Mouse (Mus musculus): Measurements from ENCODE around the gene Ctxn2.
"Not testable (repeated sequence)": the region's sequence is repeated elsewhere in the genome, so short reads cannot be mapped to it uniquely, and the experiment has no call there.

The Ctxn2 gene

DNA sequence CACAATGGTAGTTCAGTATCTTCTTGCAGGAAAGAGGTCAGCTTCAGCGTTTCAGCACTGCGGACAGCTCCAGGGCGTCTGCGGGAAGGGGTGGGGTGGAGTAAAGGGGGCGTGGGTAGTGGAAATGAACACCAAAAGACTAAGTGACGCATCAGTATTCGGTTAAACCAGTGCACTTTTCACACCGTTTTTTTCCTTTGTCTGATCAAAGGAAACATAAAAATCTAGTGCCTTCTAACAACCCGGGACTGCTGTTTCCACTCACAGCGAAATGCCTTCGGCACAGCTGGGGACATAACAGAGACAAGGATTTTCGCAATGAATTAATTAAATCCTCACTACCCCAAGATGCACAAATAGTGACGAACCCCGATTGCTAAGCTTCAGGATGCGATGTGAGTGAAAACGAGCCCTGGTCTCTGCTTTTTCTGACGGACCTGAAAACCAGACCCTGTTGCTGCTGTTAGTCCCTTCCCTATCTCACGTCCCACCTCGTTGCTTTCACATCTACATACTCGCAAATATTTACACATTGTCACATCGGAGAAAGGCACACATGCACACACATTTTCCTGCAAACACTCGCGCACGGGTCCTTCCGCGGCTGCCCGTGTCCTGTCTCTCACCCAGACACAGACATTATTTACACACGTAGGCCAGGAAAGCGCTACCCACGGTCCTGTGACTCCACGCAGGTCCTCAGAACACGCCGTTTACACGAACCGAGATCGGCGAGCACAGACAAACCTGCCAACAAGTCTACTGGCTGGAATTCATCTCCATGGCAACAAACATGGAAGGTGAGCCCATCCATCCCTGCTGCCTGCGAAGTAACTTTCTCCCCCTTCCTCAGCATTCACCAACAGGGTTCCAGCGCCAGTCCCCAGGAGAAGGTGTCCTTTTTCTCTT, at the start of gene Ctxn2:
Ctxn2 (plus strand) TSS at position 790 of the 909 bp plus-strand sequence.
- peak; percentile 57 for DNase-seq (ENCODE audit: low spot score)

DNA sequence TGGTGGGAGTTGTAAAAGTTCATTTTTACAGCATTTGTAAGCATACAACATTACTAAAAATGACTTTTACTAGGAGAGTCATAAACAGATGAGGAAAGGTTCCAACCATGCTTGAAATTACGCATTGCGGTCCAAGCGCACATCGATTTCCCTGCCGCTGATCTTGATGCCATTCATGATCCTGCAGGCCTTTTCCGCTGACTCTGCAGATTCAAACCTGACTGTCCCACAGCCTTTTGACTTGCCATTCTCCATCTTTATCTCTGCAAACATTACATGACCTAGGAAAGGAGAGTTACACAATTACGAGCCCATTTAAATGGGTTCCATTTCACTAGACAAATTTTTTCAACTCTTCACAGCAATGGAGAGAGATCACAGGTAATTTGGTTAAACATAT, 47.7 kb upstream of the Ctxn2 start:
- DNase-seq (ENCODE audit: low spot score): no peak

GRCm38 (mm10) chr2:125092123-125092522, 44.4 kb upstream of the Ctxn2 start:
- not testable (repeated sequence) for DNase-seq (ENCODE audit: low spot score)

DNA sequence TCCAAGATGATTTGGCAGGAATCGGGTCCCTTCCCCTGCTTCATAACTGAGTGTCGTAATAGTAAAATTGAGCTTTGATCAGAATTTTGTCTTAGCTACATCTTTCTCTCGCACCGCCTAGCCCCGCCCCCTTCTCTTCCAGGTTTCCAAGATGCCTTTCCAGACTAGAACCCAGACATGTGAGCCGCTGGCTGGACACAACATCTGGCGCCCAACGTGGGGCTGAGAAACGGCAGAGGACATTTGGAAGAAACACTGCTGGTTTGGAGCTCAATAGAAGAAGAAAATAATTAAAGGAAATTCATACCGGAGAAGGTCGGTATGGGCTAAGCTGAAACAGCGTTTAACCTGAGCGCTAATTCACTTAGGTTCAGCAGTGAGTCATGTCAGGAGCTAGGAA, 32.0 kb upstream of the Ctxn2 start:
- DNase-seq (ENCODE audit: low spot score): not testable (repeated sequence)

DNA sequence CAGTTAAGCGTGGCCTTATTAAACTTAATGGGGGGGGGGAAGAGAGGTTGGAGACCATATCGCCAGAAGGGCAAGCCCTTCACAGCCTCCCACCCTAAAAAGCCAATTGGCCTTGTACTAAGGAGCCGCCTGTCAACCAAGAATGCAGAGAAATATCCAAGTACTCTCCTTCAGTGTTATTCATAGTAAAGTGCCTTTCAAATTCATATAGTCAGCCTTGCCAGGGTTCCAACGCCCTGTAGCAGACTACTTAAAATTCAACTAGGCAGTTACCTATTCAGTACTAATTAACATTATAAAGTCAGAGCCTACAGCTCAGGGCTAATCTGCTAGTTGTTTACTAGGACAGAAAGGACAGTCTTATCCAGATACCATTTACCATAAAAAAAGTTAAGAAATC, 30.0 kb upstream of the Ctxn2 start:
- not testable (repeated sequence) for DNase-seq (ENCODE audit: low spot score)

DNA sequence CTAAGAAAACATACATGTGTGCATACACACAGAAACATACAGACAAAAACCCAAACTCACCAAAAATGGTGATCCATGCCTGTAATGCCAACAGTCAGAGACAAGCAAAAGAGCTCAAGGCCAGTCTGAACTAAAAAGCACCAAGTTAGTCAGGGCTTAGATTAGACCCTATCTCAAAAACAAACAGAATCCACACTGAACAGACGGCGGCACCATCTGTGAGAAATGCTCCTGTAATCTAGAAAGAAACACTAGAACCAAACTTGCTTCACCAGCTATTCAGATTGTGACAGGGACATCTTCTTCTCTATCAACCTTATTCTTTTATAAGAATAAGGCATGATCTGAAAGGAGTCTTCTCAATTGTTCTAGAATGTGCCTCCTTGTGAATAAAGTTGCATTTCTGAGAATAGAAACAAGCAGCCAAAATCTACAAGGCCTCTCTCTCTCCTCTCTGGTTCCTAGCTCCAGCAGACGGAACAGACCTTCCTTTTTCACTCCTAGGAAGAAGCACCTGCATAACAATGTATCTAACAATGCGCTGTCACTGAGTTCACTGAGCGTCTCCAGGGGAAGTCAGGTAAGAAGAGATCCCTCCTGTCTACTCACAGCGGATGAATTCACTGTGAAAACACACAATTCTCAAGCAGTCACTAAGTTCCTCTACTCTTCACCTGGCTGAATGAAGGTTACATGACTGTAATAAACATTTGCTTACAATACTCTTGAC, 16.9 kb upstream of the Ctxn2 start:
- DNase-seq (ENCODE audit: low spot score): no peak

- no peak for DNase-seq (ENCODE audit: low spot score)
Observed at GRCm38 (mm10) chr2:125122288-125122623, 14.2 kb upstream of the Ctxn2 start.

DNA sequence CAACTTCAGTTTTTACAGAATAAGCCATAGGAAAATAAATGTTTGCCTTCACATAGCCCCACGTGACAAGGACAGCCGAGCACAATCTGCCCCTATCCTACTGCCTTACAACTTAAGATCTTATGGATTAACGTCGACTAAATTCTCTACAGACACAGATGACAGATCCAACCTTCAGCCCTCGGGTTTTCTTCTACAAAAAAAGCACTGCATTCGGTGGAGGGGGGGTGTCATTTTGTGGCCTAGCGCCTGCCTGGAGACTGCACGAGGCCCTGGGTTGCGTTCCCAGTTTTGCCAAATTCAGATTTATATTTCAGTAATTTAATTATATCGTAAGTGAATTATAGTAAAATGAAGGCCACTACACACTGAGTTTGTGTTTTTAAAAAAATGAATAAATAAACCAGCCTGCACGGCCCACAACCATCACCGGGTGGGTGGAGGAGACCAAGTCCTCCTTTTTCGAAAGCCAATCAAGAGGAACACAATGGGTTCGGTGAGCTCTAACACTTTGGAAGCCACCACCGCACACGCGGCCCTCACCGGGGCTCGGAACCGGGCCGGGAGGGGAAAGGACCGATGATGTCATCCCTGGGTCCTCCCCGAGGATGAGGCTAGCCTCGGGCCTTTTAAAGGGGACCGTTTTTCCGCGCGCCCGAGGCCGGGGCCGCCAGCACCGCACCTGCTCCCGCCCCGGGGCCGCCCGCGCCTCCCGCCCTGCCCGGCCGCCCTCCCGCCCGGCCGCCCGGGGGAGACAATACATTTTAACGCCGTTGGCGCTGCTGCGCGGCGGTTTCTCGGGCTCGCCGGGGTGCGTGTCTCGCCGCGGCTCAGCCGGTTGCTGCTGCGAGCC, 13.6 kb upstream of the Ctxn2 start:
- DNase-seq (ENCODE audit: low spot score): peak; percentile 47

DNA sequence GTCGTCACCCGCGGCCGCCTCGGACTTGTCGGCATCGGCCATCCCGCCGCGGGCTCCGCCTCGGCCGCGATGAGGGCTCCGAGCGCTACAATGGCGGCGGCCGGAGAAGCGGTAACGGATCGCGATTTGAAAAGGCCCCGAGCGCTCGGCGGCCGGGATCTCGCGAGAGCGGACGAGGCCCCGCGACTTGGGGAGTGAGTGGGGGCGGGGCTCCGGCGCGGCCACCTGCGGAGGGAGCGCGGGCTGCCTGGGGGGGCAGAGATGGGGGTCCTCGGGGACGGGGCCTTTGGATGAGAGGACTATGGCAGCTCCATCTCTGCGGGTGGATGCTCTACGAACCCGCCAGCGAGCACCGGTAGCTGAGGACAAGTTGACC, 13.0 kb upstream of the Ctxn2 start, which contains the start of gene Myef2:
Myef2 (minus strand) TSS at position 185 of the 376 bp plus-strand sequence.
- peak; percentile 82 for DNase-seq (ENCODE audit: low spot score)

GRCm38 (mm10) chr2:125125824-125126223, 10.7 kb upstream of the Ctxn2 start:
- DNase-seq (ENCODE audit: low spot score): no peak

DNA sequence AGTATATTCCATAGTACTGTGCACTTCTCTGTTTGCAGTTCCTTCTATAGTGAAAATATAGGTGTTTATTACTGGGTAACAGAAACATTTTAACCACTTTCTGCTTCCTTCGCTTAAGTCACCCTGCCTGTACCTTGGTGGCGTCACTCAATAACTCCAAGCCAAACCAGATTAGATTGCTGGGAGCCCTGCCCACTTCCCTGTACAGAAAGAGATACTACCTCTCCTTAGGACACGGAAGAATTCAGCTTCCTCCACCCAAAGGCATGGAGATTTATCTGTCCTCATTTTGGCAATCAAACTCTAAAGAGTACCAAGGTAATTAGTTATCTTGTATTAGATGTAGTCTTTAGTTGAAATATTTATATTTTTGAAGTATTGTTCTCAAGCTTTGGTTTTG, 9.7 kb upstream of the Ctxn2 start:
- no peak for DNase-seq (ENCODE audit: low spot score)

DNA sequence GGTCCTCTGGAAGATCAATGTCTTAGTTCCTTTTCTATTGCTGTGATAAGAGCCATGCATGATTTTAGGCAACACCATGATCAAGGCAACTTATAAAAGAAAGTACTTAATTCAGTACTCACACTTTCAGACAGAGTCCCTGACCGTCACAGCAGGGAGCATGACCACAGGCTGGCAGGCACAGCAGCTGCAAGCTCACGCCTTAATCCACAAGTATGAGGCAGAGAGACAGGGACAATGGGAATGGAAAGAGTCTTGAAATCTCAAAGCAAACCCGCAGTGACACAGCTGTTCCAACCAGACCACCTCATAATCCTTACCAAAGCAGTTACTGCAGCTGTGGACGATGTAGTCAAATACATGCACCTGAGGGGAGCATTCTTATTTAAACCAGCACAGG, 2.4 kb upstream of the Ctxn2 start:
- no peak for DNase-seq (ENCODE audit: low spot score)

- DNase-seq (ENCODE audit: low spot score): no peak
Observed at GRCm38 (mm10) chr2:125136846-125137245, 354 bp downstream of the Ctxn2 start.

DNA sequence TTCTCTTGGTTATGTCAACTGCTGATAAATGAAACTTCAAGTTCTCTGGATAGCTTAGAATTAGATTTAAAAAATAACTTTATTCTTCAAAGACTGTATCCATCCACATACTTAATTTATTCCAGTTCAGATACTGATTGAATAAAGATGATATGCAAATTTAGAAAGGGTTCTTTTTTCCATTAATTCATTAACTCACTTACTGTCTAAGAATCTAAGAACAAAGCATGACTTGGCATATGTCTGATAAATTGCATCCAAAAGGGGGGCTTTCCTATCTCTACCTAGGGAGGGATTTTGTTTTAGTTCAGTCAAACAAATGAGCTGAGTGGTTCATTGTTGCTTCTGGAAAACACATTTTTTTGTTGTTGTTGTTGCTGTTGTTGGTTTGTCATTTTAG, 5.8 kb downstream of the Ctxn2 start:
- DNase-seq (ENCODE audit: low spot score): no peak

DNA sequence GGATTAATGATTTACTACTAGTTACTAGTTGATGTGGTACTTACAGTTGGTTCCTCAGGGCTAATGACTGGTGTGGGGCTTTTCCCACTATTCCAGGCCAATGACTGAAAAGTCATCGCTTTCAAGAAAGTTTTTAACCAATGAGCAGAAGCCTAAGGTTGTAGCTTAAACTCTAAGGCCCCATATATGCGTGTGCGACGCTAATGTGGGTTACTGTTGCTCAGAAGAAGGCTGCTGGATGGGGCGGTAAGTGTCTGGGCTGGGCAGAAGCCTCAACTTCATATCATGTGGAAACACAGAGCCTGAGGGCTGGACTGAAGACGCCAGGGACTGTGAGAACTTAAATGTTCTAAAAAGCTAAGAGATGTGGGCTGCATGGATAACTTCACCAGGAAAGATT, 15.9 kb downstream of the Ctxn2 start, which contains the start of gene Slc12a1:
Slc12a1 (plus strand) TSS at position 118 of the 400 bp plus-strand sequence.
- no peak for DNase-seq (ENCODE audit: low spot score)

DNA sequence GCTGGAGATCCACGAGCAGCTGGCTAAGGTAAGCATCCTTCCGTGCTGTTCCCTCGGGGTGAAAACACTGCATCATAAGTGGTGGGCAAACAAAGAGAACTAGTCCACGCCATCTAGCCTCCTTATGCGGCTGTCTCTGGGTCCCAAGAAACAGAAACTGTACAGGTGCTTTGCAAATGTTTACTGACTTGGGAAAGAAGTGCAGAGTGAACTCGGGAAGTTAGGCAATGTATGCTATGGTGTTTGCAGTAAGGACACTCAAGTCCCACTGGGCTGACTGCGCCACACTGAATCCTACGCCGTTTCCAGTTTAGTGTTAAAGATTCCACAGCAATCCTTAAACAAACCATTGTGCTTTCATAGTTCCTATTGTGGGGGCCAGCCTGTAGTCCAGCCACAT, 17.8 kb downstream of the Ctxn2 start:
- no peak for DNase-seq (ENCODE audit: low spot score)

- no peak for DNase-seq (ENCODE audit: low spot score)
Observed at GRCm38 (mm10) chr2:125155504-125155903, 19.0 kb downstream of the Ctxn2 start.

DNA sequence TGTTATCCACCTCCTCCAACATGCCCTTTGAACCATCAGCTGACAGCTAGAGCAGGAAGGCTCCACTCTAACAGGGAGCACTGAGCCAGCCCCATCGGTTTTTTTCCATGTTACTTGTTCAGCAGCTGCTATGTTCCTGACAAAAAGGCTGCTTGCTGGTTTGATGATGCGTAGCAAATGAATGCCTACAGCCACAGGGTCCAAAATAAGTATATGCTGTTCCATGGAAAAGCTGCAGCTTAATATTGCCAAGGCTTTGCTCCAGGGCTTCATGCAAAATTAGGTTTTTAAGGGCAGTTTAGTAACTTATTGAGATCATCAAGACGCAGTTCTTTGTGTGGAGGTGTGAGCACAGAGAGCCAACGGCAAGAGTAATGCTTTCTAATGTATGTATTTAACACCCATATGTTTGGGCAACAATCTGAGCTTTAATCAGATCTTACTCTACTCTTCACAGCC, 25.5 kb downstream of the Ctxn2 start:
- no peak for DNase-seq (ENCODE audit: low spot score)

- no peak for DNase-seq (ENCODE audit: low spot score)
Observed at GRCm38 (mm10) chr2:125178225-125178798, 41.8 kb downstream of the Ctxn2 start.

- DNase-seq (ENCODE audit: low spot score): no peak
Observed at GRCm38 (mm10) chr2:125187904-125188303, 51.4 kb downstream of the Ctxn2 start.

GRCm38 (mm10) chr2:125189197-125189596, 52.7 kb downstream of the Ctxn2 start:
- DNase-seq (ENCODE audit: low spot score): peak; percentile 26

- DNase-seq (ENCODE audit: low spot score): no peak
Observed at GRCm38 (mm10) chr2:125192905-125193304, 56.4 kb downstream of the Ctxn2 start.

Data from T-cell, adult 2 months (primary cell).